Comparison of ENCODE assay signal across 8 mouse cellular contexts in the genomic region with DNA sequence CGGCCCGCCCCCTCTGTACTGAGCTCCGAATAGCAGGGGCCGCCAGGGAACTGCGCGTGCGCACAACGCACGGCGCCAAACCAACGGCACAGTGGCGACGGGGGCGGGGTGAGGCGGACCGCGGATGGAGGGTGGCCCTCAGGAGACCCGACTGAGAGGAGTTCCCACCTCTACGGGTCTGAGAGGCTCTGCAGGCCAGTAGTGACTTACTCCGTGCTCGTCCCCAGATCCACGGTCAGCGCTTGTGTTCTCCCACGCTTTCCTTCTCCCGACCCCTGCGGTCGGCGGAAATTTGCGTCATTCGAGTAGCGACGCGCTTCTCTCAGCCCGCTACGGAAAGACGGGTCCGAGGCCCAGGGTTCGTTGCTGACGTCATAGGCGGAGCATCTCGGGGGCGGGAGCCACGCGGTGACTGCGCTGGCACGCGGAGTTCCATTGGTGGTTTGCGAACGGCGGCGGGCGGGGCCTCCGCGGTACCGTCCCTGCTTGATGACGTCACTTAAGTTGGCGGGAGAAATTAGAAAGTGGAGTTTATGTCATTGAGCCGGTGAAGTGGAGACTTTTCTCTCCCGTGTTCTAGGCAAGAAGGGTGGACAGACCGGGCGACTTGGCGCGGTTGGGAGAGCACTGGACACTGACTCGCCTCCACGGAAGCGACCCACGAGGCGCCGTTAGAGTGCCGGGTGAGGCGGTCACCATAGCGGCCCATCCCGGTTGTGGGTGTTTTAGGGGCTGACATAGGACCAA. TPM values are rescaled to one million over a fixed set of nuclear protein-coding genes. Genes with fewer than 3 reads are reported as not detected.
A peak's percentile ranks its signal among the peaks of the same experiment; 100 is the strongest.
DNase-seq lines count a peak whose midpoint lies in the region; ATAC-seq lines count a peak whose summit lies in the region.

Gene Larp7, minus strand, starts transcription at position 377 of the 747 bp plus-strand sequence.
Gene Zgrf1, plus strand, starts transcription at position 517 of the 747 bp plus-strand sequence.

- no peaks in the 10 kb centered on the region for H3K9me3 ChIP-seq in hindbrain, embryonic 11.5 days (ENCODE audit: control insufficient read depth, low read length)

- peak; percentile 100 for ATAC-seq in hindbrain, embryonic 11.5 days (ENCODE audit: low FRiP score)

- peak within 1 kb of the TSS; percentile 63; the same call in 1 of the 2 replicates for H3K27ac ChIP-seq in hindbrain, embryonic 11.5 days (ENCODE audit: low read depth, low read length)

- no peaks in the 10 kb centered on the region for H3K36me3 ChIP-seq in hindbrain, embryonic 11.5 days (ENCODE audit: control insufficient read depth, insufficient read depth, low read length)

- DNase-seq in Muller cell, postnatal 12 days (ENCODE audit: inconsistent ontology term) = peak; percentile 99
- DNase-seq in cerebellum, adult 9-11 months = peak; percentile 100
- DNase-seq in frontal cortex, adult 2 months (ENCODE audit: extremely low spot score in 1 of 2, low spot score in 1 of 2) = peak; percentile 98 to 99
- DNase-seq in hindbrain, embryonic 11.5 days (ENCODE audit: low spot score) = peak; percentile 99
- peak; percentile 99 for DNase-seq in layer of hippocampus, postnatal 10 days (ENCODE audit: low spot score in 2 of 2)
- DNase-seq in lung, postnatal 10 days = peak; percentile 100
- peak; percentile 98 for DNase-seq in ovary, postnatal 36 days (ENCODE audit: low spot score)
- DNase-seq in thymus, postnatal 25 days = peak; percentile 98

- 0% methylated on average over 72 of the region's 73 CpGs for WGBS in hindbrain, embryonic 11.5 days

- peak within 1 kb of the TSS; percentile 85 for H3K9ac ChIP-seq in hindbrain, embryonic 11.5 days (ENCODE audit: low read depth, low read length)

- no peaks in the 10 kb centered on the region for H3K4me1 ChIP-seq in hindbrain, embryonic 11.5 days (replicated peaks; ENCODE audit: control insufficient read depth, insufficient read depth, low read length)

- no peaks in the 10 kb centered on the region for H3K27me3 ChIP-seq in hindbrain, embryonic 11.5 days (ENCODE audit: control insufficient read depth, insufficient read depth, low read length)

- peak within 1 kb of the TSS; percentile 76 for H3K4me3 ChIP-seq in hindbrain, embryonic 11.5 days (ENCODE audit: low read depth, low read length)

- peak within 1 kb of the TSS; percentile 57 for H3K4me2 ChIP-seq in hindbrain, embryonic 11.5 days (replicated peaks; ENCODE audit: low read depth, low read length)

RNA-seq across cellular contexts. Expression of gene Larp7, which starts in this region (rescaled TPM):
- polyA plus RNA-seq in frontal cortex, adult 2 months (2012; rRNA removed) = 14.3 and 14.7 TPM in 2 replicates
- polyA plus RNA-seq in hindbrain, embryonic 11.5 days (2014; fragmentation: Nextera tagmentation; extraction: Ambion mirVana) = 66.1 and 75.9 TPM in 2 replicates
- 10 to 100 TPM; 18.4 to 20.9 TPM for total RNA-seq in layer of hippocampus, postnatal 10 days (2021)

RNA-seq across cellular contexts. Expression of gene Zgrf1, which starts in this region (rescaled TPM):
- polyA plus RNA-seq in frontal cortex, adult 2 months (2012; rRNA removed) = 6.0 and 7.6 TPM in 2 replicates
- 9.5 and 12.6 TPM in 2 replicates for polyA plus RNA-seq in hindbrain, embryonic 11.5 days (2014; fragmentation: Nextera tagmentation; extraction: Ambion mirVana)
- 1 to 10 TPM; 3.1 to 4.2 TPM for total RNA-seq in layer of hippocampus, postnatal 10 days (2021)

Comparison
In these comparisons a context has a peak if more than half of its experiments do, and no peak if none do; other contexts are left out.
1. Peak in every context shown above with its lines: DNase-seq, ATAC-seq, H3K4me3 ChIP-seq and H3K27ac ChIP-seq.